Mouse (Mus musculus) heart, embryonic 13.5 days (tissue): ENCODE measurements at regions not wholly inside any gene's neighbourhood (a gene's known extent, or its start where the extent isn't known, plus 50 kb on each side); places are given as distances from the start of the nearest gene placed in this dataset.

Source experiments
- ATAC-seq: fragments of 200-750 bp; cut with Nextera tagmentation; 2 replicates; pipeline ENCODE4 v1.8.0; 2017; ENCODE audit warnings: moderate TSS enrichment; ENCODE audit not compliant: insufficient number of reproducible peaks, low FRiP score, low TSS enrichment; ENCODE audit errors: extremely low read depth
- H3K27ac ChIP-seq: fragments of 300-500 bp; sonication (generic); replicated peaks from 2 replicates; pipeline ENCODE4 v1.5.1; 2015; ENCODE audit warnings: moderate library complexity, mild to moderate bottlenecking, inconsistent platforms
- H3K27me3 ChIP-seq: fragments of 300-500 bp; sonication (generic); replicated peaks from 2 replicates; pipeline ENCODE4 v1.6.1; 2015; ENCODE audit warnings: mild to moderate bottlenecking, inconsistent platforms
- H3K36me3 ChIP-seq: fragments of 300-500 bp; sonication (generic); 2 replicates; pipeline ENCODE4 v1.6.1; 2015; ENCODE audit warnings: mild to moderate bottlenecking, inconsistent platforms
- H3K4me1 ChIP-seq: fragments of 300-500 bp; sonication (generic); 2 replicates; pipeline ENCODE4 v1.6.1; 2015; ENCODE audit warnings: inconsistent platforms
- H3K4me2 ChIP-seq: fragments of 300-500 bp; sonication (generic); 2 replicates; pipeline ENCODE4 v1.6.1; 2015; ENCODE audit warnings: inconsistent platforms, mild to moderate bottlenecking, moderate library complexity
- H3K4me3 ChIP-seq: fragments of 300-500 bp; sonication (generic); 2 replicates; pipeline ENCODE4 v1.5.1; 2015; ENCODE audit warnings: moderate library complexity, mild to moderate bottlenecking, inconsistent platforms
- H3K9ac ChIP-seq: fragments of 300-500 bp; sonication (generic); 2 replicates; pipeline ENCODE4 v1.6.1; 2015; ENCODE audit warnings: inconsistent platforms, mild to moderate bottlenecking, moderate library complexity
- H3K9me3 ChIP-seq: fragments of 300-500 bp; sonication (generic); 2 replicates; pipeline ENCODE4 v1.6.1; 2016; ENCODE audit warnings: inconsistent platforms
- WGBS: fragments of 180-500 bp; shearing (Covaris S2); methylation state at CpG from one replicate; pipeline ENCODE4 v1.1.7; 2015; ENCODE audit warnings: mixed read lengths; 5-methylcytosine and 5-hydroxymethylcytosine counted together

DNA sequence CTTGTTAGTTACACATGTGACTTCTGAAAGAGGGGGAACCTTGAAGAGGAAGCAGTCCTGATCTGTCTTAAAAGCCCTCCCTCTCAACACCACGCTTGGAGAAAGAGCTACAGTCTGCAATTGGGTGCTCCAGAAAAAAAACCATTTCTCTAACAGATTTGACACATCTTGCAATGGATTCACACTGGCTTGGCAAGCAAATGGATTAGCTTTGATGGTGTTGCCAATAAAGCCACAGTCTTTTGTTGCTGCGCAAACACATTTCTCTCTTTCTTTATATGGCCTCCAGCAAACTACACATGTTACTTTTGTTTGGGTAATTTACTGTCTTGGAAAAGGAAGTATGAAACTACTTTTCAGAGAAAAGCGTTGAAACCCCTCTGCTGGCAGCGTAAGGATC is 562.1 kb downstream of the Efna5 start:
- Histone ChIP-seq H3K4me3 (no peak overlapping the region), H3K9ac (no peak overlapping the region), H3K36me3 (no peaks in the 10 kb centered on the region), H3K27me3 (no peaks in the 10 kb centered on the region), H3K4me1 (no peaks in the 10 kb centered on the region), H3K9me3 (no peaks in the 10 kb centered on the region), H3K4me2 (no peak overlapping the region), H3K27ac (no peak overlapping the region)
- no peak for ATAC-seq
- WGBS = 73% methylated on average over 4 of the region's 4 CpGs

DNA sequence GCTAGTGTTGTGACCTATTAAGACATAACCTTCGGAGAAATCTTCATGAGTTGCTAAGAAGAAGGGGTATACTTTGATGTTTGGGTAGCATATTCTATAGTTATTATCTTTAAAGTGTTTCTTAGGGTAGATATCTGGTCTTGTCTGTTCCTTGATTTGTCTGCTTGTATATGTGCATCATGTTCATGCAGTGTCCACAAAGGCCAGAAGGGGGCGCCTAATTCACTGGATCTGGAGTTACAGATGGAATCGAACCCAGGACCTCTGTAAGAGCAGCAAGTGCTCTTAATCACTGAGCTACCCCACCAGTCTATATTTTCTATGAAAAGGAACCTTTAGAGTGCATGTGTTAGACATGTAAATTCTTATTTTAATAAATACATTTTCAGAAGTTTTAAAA is 571.1 kb downstream of the Efna5 start:
- Histone ChIP-seq H3K27me3 (no peaks in the 10 kb centered on the region), H3K9me3 (no peaks in the 10 kb centered on the region; the same call in 1 of the 2 replicates), H3K27ac (no peak overlapping the region), H3K9ac (no peak overlapping the region), H3K4me1 (peaks cover 3% of the 10 kb centered on the region; the same call in 1 of the 2 replicates), H3K4me3 (no peak overlapping the region), H3K4me2 (no peak overlapping the region), H3K36me3 (no peaks in the 10 kb centered on the region)
- ATAC-seq = no peak
- 45% methylated on average over 3 of the region's 3 CpGs for WGBS

DNA sequence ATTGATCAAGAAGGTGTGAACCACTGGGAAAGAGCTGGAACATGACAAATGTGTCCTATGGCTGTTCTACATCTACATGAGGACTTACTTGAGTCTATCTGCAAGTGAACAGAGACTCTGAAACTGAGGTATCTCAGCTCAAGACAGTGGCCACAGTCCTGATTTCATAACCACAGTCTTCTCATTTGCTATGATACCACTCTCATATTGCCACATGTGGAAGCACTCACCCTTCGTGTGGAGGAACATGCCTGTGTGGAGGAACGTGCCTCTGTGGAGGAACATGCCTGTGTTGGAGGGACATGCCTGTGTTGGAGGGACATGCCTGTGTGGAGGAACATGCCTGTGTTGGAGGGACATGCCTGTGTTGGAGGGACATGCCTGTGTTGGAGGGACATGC is 574.0 kb downstream of the Efna5 start:
- Histone ChIP-seq H3K4me3 (no peak overlapping the region), H3K27me3 (no peaks in the 10 kb centered on the region), H3K9ac (no peak overlapping the region), H3K27ac (no peak overlapping the region), H3K4me2 (no peak overlapping the region), H3K9me3 (no peaks in the 10 kb centered on the region; the same call in 1 of the 2 replicates), H3K36me3 (no peaks in the 10 kb centered on the region), H3K4me1 (peaks cover 4% of the 10 kb centered on the region; the same call in 1 of the 2 replicates)
- no peak for ATAC-seq
- 77% methylated on average over 2 of the region's 2 CpGs for WGBS

DNA sequence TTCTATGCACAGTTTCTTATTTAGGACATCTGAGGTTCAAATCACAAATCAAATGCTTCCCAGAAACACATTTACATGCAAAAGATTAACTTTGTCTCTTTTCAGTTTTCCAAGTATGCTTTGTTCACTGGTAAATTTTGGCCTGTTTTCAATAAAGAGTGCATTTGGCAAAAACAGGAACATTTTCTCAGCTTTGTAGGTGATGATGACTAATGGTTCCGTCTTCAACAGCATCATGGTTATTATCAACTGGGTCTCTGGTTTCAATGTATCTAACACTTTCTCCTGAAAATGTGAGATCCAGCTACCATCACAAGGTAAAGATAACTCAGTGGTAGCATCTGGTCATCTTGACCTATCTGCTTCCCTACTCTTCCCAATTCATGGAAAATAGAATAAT is 574.6 kb downstream of the Efna5 start:
- Histone ChIP-seq H3K9ac (no peak overlapping the region), H3K4me1 (peaks cover 4% of the 10 kb centered on the region; the same call in 1 of the 2 replicates), H3K36me3 (no peaks in the 10 kb centered on the region), H3K27me3 (no peaks in the 10 kb centered on the region), H3K4me3 (no peak overlapping the region), H3K9me3 (no peaks in the 10 kb centered on the region; the same call in 1 of the 2 replicates), H3K4me2 (no peak overlapping the region), H3K27ac (no peak overlapping the region)
- ATAC-seq = no peak
- WGBS = 67% methylated on average over 1 of the region's 1 CpGs

DNA sequence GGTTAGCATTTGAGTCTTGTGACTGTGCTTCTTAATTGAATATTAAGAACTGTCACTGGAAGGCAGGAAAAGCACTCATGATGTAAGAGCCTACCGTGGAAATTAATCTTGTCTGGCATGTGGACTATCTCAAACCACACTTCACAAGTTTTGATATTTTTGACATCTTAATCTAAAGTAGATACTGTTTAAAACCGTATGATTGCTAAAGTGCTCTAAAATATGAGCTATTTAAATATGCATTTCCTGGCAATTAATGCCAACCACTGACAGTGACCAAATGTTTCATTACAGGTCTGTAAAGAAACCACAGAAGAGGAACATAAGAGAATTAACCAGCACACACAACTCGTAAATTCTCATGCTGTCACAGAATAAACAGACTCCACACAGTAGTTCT is 576.0 kb downstream of the Efna5 start:
- Histone ChIP-seq H3K27ac (no peak overlapping the region), H3K9ac (no peak overlapping the region), H3K27me3 (no peaks in the 10 kb centered on the region), H3K4me2 (no peak overlapping the region), H3K9me3 (no peaks in the 10 kb centered on the region), H3K4me1 (peaks cover 4% of the 10 kb centered on the region; the same call in 1 of the 2 replicates), H3K36me3 (no peaks in the 10 kb centered on the region), H3K4me3 (no peak overlapping the region)
- WGBS = 32% methylated on average over 3 of the region's 3 CpGs
- ATAC-seq = no peak

DNA sequence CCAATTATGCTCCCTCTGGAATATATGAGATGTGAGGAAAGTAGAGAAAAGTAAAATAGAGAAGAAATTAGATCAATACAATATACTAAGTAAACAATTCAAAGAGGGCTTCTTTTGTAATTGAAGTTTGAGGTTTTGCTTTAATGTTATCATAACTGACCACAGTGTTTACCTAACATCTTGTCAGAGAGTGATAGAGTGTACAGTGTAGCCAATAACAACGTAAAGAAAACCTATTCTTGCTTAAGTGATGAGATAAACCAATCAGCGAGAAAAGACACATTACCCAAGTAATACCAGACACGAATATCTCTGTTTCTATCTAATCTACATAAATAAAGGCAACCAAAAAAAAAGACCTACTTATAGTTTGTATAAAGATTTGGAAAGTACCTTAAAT is 577.0 kb downstream of the Efna5 start:
- Histone ChIP-seq H3K27me3 (no peaks in the 10 kb centered on the region), H3K9me3 (no peaks in the 10 kb centered on the region), H3K4me3 (no peak overlapping the region), H3K9ac (no peak overlapping the region), H3K4me2 (no peak overlapping the region), H3K27ac (no peak overlapping the region), H3K36me3 (no peaks in the 10 kb centered on the region), H3K4me1 (peaks cover 4% of the 10 kb centered on the region; the same call in 1 of the 2 replicates)
- no peak for ATAC-seq
- 41% methylated on average over 3 of the region's 3 CpGs for WGBS

DNA sequence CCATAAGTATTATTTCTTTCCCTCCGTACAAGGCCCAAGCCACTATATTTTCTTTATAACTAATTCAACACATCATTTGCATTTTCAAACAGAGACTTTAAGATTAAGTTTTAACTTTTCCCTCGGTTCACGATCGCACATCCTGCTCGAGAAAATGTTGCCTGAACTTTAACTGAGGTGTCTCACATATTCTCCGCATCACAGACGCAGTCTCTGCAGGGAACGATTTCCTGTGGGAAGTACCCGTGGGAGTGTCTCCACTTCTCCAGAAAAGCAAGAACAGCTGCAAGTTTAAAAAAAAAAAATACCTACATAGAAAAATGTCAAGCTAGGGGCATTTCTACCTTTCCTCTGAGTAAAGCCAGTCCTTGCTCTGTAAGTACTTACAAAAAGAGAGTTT is 581.2 kb downstream of the Efna5 start:
- Histone ChIP-seq H3K4me1 (peaks cover under 1% of the 10 kb centered on the region; the same call in 1 of the 2 replicates), H3K4me3 (no peak overlapping the region), H3K27ac (no peak overlapping the region), H3K27me3 (no peaks in the 10 kb centered on the region), H3K4me2 (no peak overlapping the region), H3K9me3 (no peaks in the 10 kb centered on the region), H3K36me3 (no peaks in the 10 kb centered on the region), H3K9ac (no peak overlapping the region)
- no peak for ATAC-seq
- WGBS = 58% methylated on average over 9 of the region's 9 CpGs

DNA sequence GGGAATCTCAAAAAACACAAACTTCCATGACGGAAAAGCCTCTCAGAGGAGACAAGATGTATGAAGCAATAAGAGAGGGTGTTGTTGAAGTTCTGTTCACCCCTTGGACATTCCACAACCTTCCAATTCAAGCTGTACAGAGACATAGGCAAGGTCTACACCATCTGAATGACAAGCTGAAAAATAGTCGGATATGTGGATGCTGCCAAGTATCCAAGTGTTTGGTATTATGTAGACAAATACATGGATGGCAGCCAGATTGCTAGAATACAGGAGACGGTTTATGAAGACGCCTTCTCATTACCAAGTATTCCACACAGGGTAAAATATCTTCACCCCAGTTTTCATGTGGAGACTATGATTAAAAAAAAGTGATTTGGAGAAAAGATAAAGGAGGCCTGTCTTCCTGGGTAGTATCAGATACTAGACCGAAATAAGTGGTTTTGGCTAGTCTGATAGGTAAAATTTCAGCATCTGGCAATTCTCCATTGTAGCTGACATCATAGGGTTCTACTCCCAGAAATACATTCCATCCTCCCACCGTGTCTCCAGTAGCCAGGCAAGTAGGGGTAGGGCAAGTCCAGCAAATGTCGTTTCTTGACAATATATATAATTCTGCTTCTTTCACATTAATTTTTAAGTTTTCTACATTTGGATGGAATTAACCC is 583.6 kb downstream of the Efna5 start:
- Histone ChIP-seq H3K9ac (no peak overlapping the region), H3K9me3 (no peaks in the 10 kb centered on the region), H3K4me3 (no peak overlapping the region), H3K4me1 (no peaks in the 10 kb centered on the region), H3K36me3 (no peaks in the 10 kb centered on the region), H3K27me3 (no peaks in the 10 kb centered on the region), H3K4me2 (no peak overlapping the region), H3K27ac (no peak overlapping the region)
- ATAC-seq = no peak
- WGBS = 62% methylated on average over 7 of the region's 7 CpGs

DNA sequence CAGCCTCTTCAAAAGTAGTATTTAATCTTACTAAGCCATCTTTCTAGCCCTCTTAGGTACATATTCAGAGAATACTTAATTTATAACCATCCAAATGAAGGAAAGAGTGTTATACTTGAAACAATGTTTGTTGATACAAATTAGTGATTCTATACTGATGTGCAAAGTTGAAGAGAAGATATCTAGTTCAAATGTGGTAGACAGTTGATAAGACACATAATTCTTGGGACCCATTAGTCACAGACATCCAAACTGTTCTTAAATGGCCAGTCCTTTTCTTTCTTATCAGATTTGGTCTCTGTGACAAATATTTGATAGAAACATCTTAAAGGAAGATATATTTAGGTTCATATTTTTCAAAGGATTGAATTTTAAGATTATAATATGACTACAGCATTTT is 585.7 kb downstream of the Efna5 start:
- Histone ChIP-seq H3K36me3 (no peaks in the 10 kb centered on the region), H3K4me1 (no peaks in the 10 kb centered on the region), H3K4me2 (no peak overlapping the region), H3K9me3 (no peaks in the 10 kb centered on the region), H3K27me3 (no peaks in the 10 kb centered on the region), H3K4me3 (no peak overlapping the region), H3K27ac (no peak overlapping the region), H3K9ac (no peak overlapping the region)
- no peak for ATAC-seq

DNA sequence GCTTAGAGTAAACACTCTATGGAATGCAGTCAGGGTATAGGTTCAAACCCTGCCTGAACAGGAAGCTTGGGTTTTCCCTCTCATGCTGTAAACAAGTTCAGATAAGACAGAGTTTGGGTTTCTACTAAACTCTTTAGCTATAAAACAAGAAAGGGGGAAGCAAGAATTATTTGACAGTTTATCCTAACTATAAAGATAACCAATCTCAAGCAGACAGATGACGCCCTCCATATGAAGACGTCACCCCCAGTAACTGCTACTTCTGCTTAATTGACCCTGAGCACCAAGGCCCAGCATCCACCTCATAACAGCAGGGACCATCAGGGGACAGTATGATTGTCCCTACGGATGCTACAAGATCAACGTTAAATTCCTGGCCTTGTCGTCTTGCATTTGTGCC is 588.4 kb downstream of the Efna5 start:
- WGBS = 76% methylated on average over 5 of the region's 5 CpGs
- no peak overlapping the region for H3K9ac ChIP-seq
- no peaks in the 10 kb centered on the region for H3K9me3 ChIP-seq
- no peak overlapping the region for H3K4me2 ChIP-seq
- H3K27ac ChIP-seq = no peak overlapping the region
- no peaks in the 10 kb centered on the region for H3K27me3 ChIP-seq
- ATAC-seq = no peak
- H3K4me3 ChIP-seq = no peak overlapping the region
- no peaks in the 10 kb centered on the region for H3K36me3 ChIP-seq
- H3K4me1 ChIP-seq = no peaks in the 10 kb centered on the region

DNA sequence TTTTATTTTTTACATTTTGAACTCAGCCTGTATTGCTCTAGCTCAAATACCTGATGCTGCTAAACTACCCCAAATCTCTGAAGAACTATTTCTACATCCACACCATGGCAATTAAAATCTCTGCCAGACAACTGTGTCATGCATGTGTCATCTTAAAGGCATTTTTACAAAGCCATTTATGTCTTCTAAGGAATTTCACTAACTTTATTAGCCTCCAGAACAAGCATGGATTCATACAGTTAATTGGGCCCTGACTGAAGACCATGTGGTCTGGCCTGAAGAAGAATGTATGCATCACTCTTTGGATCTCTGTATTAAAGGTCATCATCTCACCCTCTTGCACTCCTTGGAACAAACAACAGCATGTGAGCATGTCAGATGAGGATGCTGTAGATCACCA is 593.5 kb downstream of the Efna5 start:
- Histone ChIP-seq H3K4me3 (no peak overlapping the region), H3K9me3 (no peaks in the 10 kb centered on the region), H3K4me1 (peaks cover 7% of the 10 kb centered on the region; the same call in 1 of the 2 replicates), H3K27ac (no peak overlapping the region), H3K4me2 (no peak overlapping the region), H3K9ac (no peak overlapping the region), H3K36me3 (no peaks in the 10 kb centered on the region), H3K27me3 (no peaks in the 10 kb centered on the region)
- ATAC-seq = no peak

DNA sequence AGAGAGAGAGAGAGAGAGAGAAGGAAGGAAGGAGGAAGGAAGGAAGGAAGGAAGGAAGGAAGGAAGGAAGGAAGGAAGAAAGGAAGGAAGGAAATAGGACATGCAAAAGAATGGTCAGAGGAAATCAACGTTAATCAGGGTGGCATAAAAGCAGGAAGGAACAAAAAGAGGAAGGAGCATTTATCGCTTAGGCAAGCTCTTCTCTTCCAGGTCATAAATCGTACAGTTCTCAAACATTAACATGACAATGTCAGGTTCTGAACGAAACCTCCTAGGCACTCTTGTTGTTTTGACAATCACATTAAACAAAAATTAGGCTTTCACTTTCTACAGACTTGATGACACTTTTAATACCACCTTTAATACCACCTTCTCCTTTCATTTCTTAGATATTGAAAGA is 594.0 kb downstream of the Efna5 start:
- 78% methylated on average over 4 of the region's 4 CpGs for WGBS
- no peak for ATAC-seq
- Histone ChIP-seq H3K9ac (no peak overlapping the region), H3K27ac (no peak overlapping the region), H3K9me3 (no peaks in the 10 kb centered on the region), H3K4me1 (peaks cover 7% of the 10 kb centered on the region; the same call in 1 of the 2 replicates), H3K27me3 (no peaks in the 10 kb centered on the region), H3K36me3 (no peaks in the 10 kb centered on the region), H3K4me2 (no peak overlapping the region), H3K4me3 (no peak overlapping the region)
